Mouse (Mus musculus) kidney, adult 11 months (tissue): ENCODE data around the gene Onecut1.

ENCODE experiments used
- DNase-seq: peaks from one replicate; pipeline ENCODE4 v3.0.0; 2022

Onecut1 gene

GRCm38 (mm10) chr9:74862096-74862780 lies 517 bp downstream of the Onecut1 start:
- DNase-seq: no peak

- no peak for DNase-seq
Measured at GRCm38 (mm10) chr9:74862783-74863654, 1.3 kb downstream of the Onecut1 start.

- DNase-seq: no peak
Measured at GRCm38 (mm10) chr9:74863655-74864443, 2.1 kb downstream of the Onecut1 start.

- DNase-seq: no peak
Measured at GRCm38 (mm10) chr9:74864471-74864870, 2.8 kb downstream of the Onecut1 start.

GRCm38 (mm10) chr9:74866596-74867313 lies 5.0 kb downstream of the Onecut1 start:
- peak; percentile 55 for DNase-seq

GRCm38 (mm10) chr9:74867641-74868205 lies 6.0 kb downstream of the Onecut1 start:
- DNase-seq: no peak

GRCm38 (mm10) chr9:74868336-74868950 lies 6.7 kb downstream of the Onecut1 start:
- no peak for DNase-seq

- peak; percentile 41 for DNase-seq
Measured at GRCm38 (mm10) chr9:74870960-74871688, 9.4 kb downstream of the Onecut1 start.

- no peak for DNase-seq
Measured at GRCm38 (mm10) chr9:74876328-74876727, 14.6 kb downstream of the Onecut1 start.

GRCm38 (mm10) chr9:74877709-74878108 lies 16.0 kb downstream of the Onecut1 start:
- DNase-seq: no peak

GRCm38 (mm10) chr9:74887866-74888265 lies 26.1 kb downstream of the Onecut1 start:
- DNase-seq: no peak

GRCm38 (mm10) chr9:74896742-74897141 lies 35.0 kb downstream of the Onecut1 start:
- DNase-seq: no peak

GRCm38 (mm10) chr9:74897375-74897982 lies 35.8 kb downstream of the Onecut1 start:
- DNase-seq: no peak

GRCm38 (mm10) chr9:74900141-74900540 lies 38.4 kb downstream of the Onecut1 start:
- DNase-seq: no peak

GRCm38 (mm10) chr9:74904866-74905508 lies 43.3 kb downstream of the Onecut1 start:
- DNase-seq: peak; percentile 57

GRCm38 (mm10) chr9:74906951-74907350 lies 45.2 kb downstream of the Onecut1 start:
- DNase-seq: no peak

GRCm38 (mm10) chr9:74909245-74909644 lies 47.5 kb downstream of the Onecut1 start:
- no peak for DNase-seq

- no peak for DNase-seq
Measured at GRCm38 (mm10) chr9:74910226-74910759, 48.6 kb downstream of the Onecut1 start.

- DNase-seq: no peak
Measured at GRCm38 (mm10) chr9:74911430-74911829, 49.7 kb downstream of the Onecut1 start.

GRCm38 (mm10) chr9:74911919-74912318 lies 50.2 kb downstream of the Onecut1 start:
- DNase-seq: no peak
